Mouse (Mus musculus) myocyte (in vitro differentiated cells): Measurements from ENCODE around the gene Zbtb1. TPM values are rescaled to one million over a fixed set of nuclear protein-coding genes. Genes with fewer than 3 reads are reported as not detected.

ENCODE experiments used
- H3K27me3 ChIP-seq: one replicate; pipeline ENCODE4 v1.6.1; 2011; ENCODE audit not compliant: control insufficient read depth, insufficient read depth, insufficient read length
- H3K36me3 ChIP-seq: one replicate; pipeline ENCODE4 v1.6.1; 2011; ENCODE audit not compliant: control insufficient read depth, insufficient read depth
- H3K4me2 ChIP-seq: one replicate; pipeline ENCODE4 v1.6.1; 2011; ENCODE audit warnings: low read depth, control low read depth
- H3K4me3 ChIP-seq: one replicate; pipeline ENCODE4 v1.5.1; 2011; ENCODE audit warnings: mild to moderate bottlenecking, control low read depth, moderate library complexity
- H3K79me2 ChIP-seq: one replicate; pipeline ENCODE4 v1.6.1; 2011; ENCODE audit not compliant: control insufficient read depth, insufficient read depth
- H3ac ChIP-seq: one replicate; pipeline ENCODE4 v1.6.1; 2011; ENCODE audit not compliant: control insufficient read depth, insufficient read length
- CEBPB ChIP-seq: IDR thresholded peaks from 2 replicates; pipeline ENCODE4 v1.6.1; 2011; ENCODE audit warnings: mild to moderate bottlenecking, moderate library complexity; ENCODE audit not compliant: poor library complexity, insufficient read depth, severe bottlenecking
- E2F4 ChIP-seq: IDR thresholded peaks from one replicate; pipeline ENCODE4 v1.6.1; 2011; ENCODE audit warnings: mild to moderate bottlenecking, control low read depth, moderate library complexity; ENCODE audit not compliant: insufficient read depth
- MAX ChIP-seq: IDR thresholded peaks from one replicate; pipeline ENCODE4 v1.6.1; 2011; ENCODE audit warnings: low read depth, mild to moderate bottlenecking, control low read depth
- MYOD1 ChIP-seq, 3 experiments: IDR thresholded peaks; one replicate each; pipeline ENCODE4 v1.6.1; 2011; ENCODE audit warnings: control low read depth in 2 of 3, low read depth in 2 of 3, mild to moderate bottlenecking in 2 of 3, moderate library complexity in 1 of 3; ENCODE audit not compliant: insufficient read length in 2 of 3, control insufficient read depth in 1 of 3
- MYOG ChIP-seq, 3 experiments: IDR thresholded peaks; one replicate each; pipeline ENCODE4 v1.6.1; 2011; ENCODE audit warnings: control low read depth in 2 of 3, low read depth in 2 of 3, mild to moderate bottlenecking in 2 of 3; ENCODE audit not compliant: insufficient read length in 2 of 3, control insufficient read depth in 1 of 3, insufficient read depth in 1 of 3
- POLR2A ChIP-seq: IDR thresholded peaks from one replicate; pipeline ENCODE4 v1.6.1; 2011; ENCODE audit warnings: low read depth, mild to moderate bottlenecking, control low read depth, moderate library complexity; ENCODE audit not compliant: insufficient read length
- POLR2AphosphoS2 ChIP-seq: IDR thresholded peaks from one replicate; pipeline ENCODE4 v1.6.1; 2011; ENCODE audit warnings: low read depth, control low read depth; ENCODE audit not compliant: insufficient read length
- REST ChIP-seq: IDR thresholded peaks from one replicate; pipeline ENCODE4 v1.6.1; 2011; ENCODE audit warnings: mild to moderate bottlenecking, control low read depth, moderate library complexity; ENCODE audit not compliant: insufficient read depth, insufficient read length
- SRF ChIP-seq: IDR thresholded peaks from one replicate; pipeline ENCODE4 v1.6.1; 2011; ENCODE audit warnings: low read depth; ENCODE audit not compliant: control insufficient read depth, insufficient read length
- TCF12 ChIP-seq: IDR thresholded peaks from one replicate; pipeline ENCODE4 v1.6.1; 2011; ENCODE audit warnings: mild to moderate bottlenecking, control low read depth; ENCODE audit not compliant: poor library complexity, insufficient read depth, severe bottlenecking
- TCF3 ChIP-seq: IDR thresholded peaks from one replicate; pipeline ENCODE4 v1.6.1; 2011; ENCODE audit warnings: low read depth, control low read depth; ENCODE audit not compliant: insufficient read length
- USF1 ChIP-seq: IDR thresholded peaks from one replicate; pipeline ENCODE4 v1.6.1; 2011; ENCODE audit warnings: low read depth, mild to moderate bottlenecking, control low read depth, moderate library complexity
- polyA plus RNA-seq: library from polyadenylated mRNA; unstranded; fragments of >200 nt; fragmentation: generic; extraction: Trizol; gene quantifications from one replicate; pipeline ENCODE4 v1.2.1, GENCODE M21; 2012; ENCODE audit warnings: missing spikeins

The Zbtb1 gene
- polyA plus RNA-seq, 1 experiment, result 1.7 TPM

GRCm38 (mm10) chr12:76404836-76405182 is 34.7 kb downstream of the Zbtb1 start:
- Histone ChIP-seq H3K4me2 (peak overlapping the region; percentile 89), H3K27me3 (no peaks in the 10 kb centered on the region), H3K36me3 (no peaks in the 10 kb centered on the region), H3K79me2 (no peaks in the 10 kb centered on the region), H3K4me3 (peak overlapping the region; percentile 64), H3ac (no peak overlapping the region)
- no peak for TF ChIP-seq MAX

- Histone ChIP-seq H3K27me3 (no peaks in the 10 kb centered on the region), H3K4me2 (no peak overlapping the region), H3K36me3 (no peaks in the 10 kb centered on the region), H3K4me3 (peak overlapping the region; percentile 64), H3K79me2 (no peaks in the 10 kb centered on the region), H3ac (no peak overlapping the region)
- TF ChIP-seq POLR2AphosphoS2 (no peak), CEBPB (no peak), E2F4 (no peak), TCF12 (no peak), SRF (no peak), MAX (no peak), TCF3 (no peak), MYOG (IDR thresholded peaks at IDR 0.05; ENCODE audit: control insufficient read depth in 1 of 3, insufficient read depth in 1 of 3, insufficient read length in 2 of 3, low read depth in 2 of 3) (no peak), REST (no peak), USF1 (no peak), POLR2A (no peak), MYOD1 (IDR thresholded peaks at IDR 0.05; ENCODE audit: control insufficient read depth in 1 of 3, insufficient read length in 2 of 3, low read depth in 2 of 3) (no peak)
Observed at GRCm38 (mm10) chr12:76405183-76405970, 35.3 kb downstream of the Zbtb1 start.

DNA sequence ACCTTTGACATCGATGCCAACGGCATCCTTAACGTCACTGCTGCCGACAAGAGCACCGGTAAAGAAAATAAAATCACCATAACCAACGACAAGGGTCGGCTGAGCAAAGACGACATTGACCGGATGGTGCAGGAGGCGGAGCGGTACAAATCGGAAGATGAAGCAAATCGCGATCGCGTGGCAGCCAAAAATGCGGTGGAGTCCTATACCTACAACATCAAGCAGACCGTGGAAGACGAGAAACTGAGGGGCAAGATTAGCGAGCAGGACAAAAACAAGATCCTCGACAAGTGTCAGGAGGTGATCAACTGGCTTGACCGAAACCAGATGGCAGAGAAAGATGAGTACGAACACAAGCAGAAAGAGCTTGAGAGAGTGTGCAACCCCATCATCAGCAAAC is 35.9 kb downstream of the Zbtb1 start:
- H3K4me2 ChIP-seq, result no peak overlapping the region
- H3K27me3 ChIP-seq, result no peaks in the 10 kb centered on the region
- no peak for TF ChIP-seq TCF3
- no peak for TF ChIP-seq SRF
- no peak for TF ChIP-seq POLR2A
- TF ChIP-seq TCF12, result no peak
- no peak for TF ChIP-seq MYOD1 (IDR thresholded peaks at IDR 0.05; ENCODE audit: control insufficient read depth in 1 of 3, insufficient read length in 2 of 3, low read depth in 2 of 3)
- no peak for TF ChIP-seq MYOG (IDR thresholded peaks at IDR 0.05; ENCODE audit: control insufficient read depth in 1 of 3, insufficient read depth in 1 of 3, insufficient read length in 2 of 3, low read depth in 2 of 3)
- TF ChIP-seq REST, result no peak
- no peak for TF ChIP-seq MAX
- no peak for TF ChIP-seq E2F4
- H3K4me3 ChIP-seq, result no peak overlapping the region
- H3ac ChIP-seq, result no peak overlapping the region
- H3K36me3 ChIP-seq, result no peaks in the 10 kb centered on the region
- no peaks in the 10 kb centered on the region for H3K79me2 ChIP-seq

GRCm38 (mm10) chr12:76407184-76407583 is 37.1 kb downstream of the Zbtb1 start:
- Histone ChIP-seq H3ac (no peak overlapping the region), H3K79me2 (no peaks in the 10 kb centered on the region), H3K36me3 (no peaks in the 10 kb centered on the region), H3K4me2 (no peak overlapping the region), H3K4me3 (no peak overlapping the region), H3K27me3 (no peaks in the 10 kb centered on the region)
- TF ChIP-seq SRF (no peak), REST (no peak), MYOG (IDR thresholded peaks at IDR 0.05; ENCODE audit: control insufficient read depth in 1 of 3, insufficient read depth in 1 of 3, insufficient read length in 2 of 3, low read depth in 2 of 3) (no peak), USF1 (no peak), E2F4 (no peak), MAX (no peak), MYOD1 (IDR thresholded peaks at IDR 0.05; ENCODE audit: control insufficient read depth in 1 of 3, insufficient read length in 2 of 3, low read depth in 2 of 3) (no peak), CEBPB (no peak), POLR2A (no peak), TCF12 (no peak), TCF3 (no peak), POLR2AphosphoS2 (no peak)

GRCm38 (mm10) chr12:76409166-76409565 is 39.1 kb downstream of the Zbtb1 start:
- Histone ChIP-seq H3K4me2 (no peak overlapping the region), H3K4me3 (no peak overlapping the region), H3ac (no peak overlapping the region), H3K36me3 (no peaks in the 10 kb centered on the region), H3K27me3 (no peaks in the 10 kb centered on the region), H3K79me2 (no peaks in the 10 kb centered on the region)
- TF ChIP-seq POLR2AphosphoS2 (no peak), POLR2A (no peak), TCF12 (no peak), MYOG (IDR thresholded peaks at IDR 0.05; ENCODE audit: control insufficient read depth in 1 of 3, insufficient read depth in 1 of 3, insufficient read length in 2 of 3, low read depth in 2 of 3) (no peak), TCF3 (no peak), E2F4 (no peak), MYOD1 (IDR thresholded peaks at IDR 0.05; ENCODE audit: control insufficient read depth in 1 of 3, insufficient read length in 2 of 3, low read depth in 2 of 3) (no peak), MAX (no peak), CEBPB (no peak), SRF (no peak), USF1 (no peak), REST (no peak)
